Mouse (Mus musculus) thymus, adult 2 months (tissue): Measurements from ENCODE around the gene Cfap298. TPM values are rescaled to one million over a fixed set of nuclear protein-coding genes. Genes with fewer than 3 reads are reported as not detected.
A peak's percentile ranks its signal among the peaks of the same experiment; 100 is the strongest.

ENCODE experiments used
- DNase-seq: peaks from one replicate; pipeline ENCODE4 v3.0.0; 2021
- H3K27ac ChIP-seq: fragments of 200-500 bp; 2 replicates; pipeline ENCODE4 v1.5.1; 2012; ENCODE audit warnings: low read length, control low read depth; ENCODE audit not compliant: control insufficient read depth, insufficient read depth
- H3K27me3 ChIP-seq: fragments of 200-500 bp; 2 replicates; pipeline ENCODE4 v1.6.1; 2012; ENCODE audit warnings: mild to moderate bottlenecking, low read length, moderate library complexity, mixed read lengths; ENCODE audit not compliant: control insufficient read depth, insufficient read depth
- H3K36me3 ChIP-seq: fragments of 200-500 bp; 2 replicates; pipeline ENCODE4 v1.6.1; 2012; ENCODE audit warnings: mild to moderate bottlenecking, low read length, moderate library complexity; ENCODE audit not compliant: control insufficient read depth, insufficient read depth
- H3K4me1 ChIP-seq: fragments of 200-500 bp; replicated peaks from 2 replicates; pipeline ENCODE4 v1.6.1; 2012; ENCODE audit warnings: low read length; ENCODE audit not compliant: control insufficient read depth, insufficient read depth
- H3K4me3 ChIP-seq: fragments of 200-500 bp; 2 replicates; pipeline ENCODE4 v1.5.1; 2012; ENCODE audit warnings: mild to moderate bottlenecking, low read length, control low read depth, moderate library complexity; ENCODE audit not compliant: control insufficient read depth, insufficient read depth
- CTCF ChIP-seq: fragments of 200-500 bp; IDR thresholded peaks from 2 replicates; pipeline ENCODE4 v1.5.1; 2012; ENCODE audit warnings: mild to moderate bottlenecking, control low read depth, low read length, moderate library complexity, borderline replicate concordance; ENCODE audit not compliant: control insufficient read depth, poor library complexity, insufficient read depth; ENCODE audit errors: extremely low read depth
- POLR2A ChIP-seq: fragments of 200-500 bp; IDR thresholded peaks from 2 replicates; pipeline ENCODE4 v1.6.1; 2012; ENCODE audit warnings: mild to moderate bottlenecking, low read length, control low read depth, moderate library complexity; ENCODE audit not compliant: control insufficient read depth, poor library complexity, insufficient read depth; ENCODE audit errors: extremely low read depth
- WGBS: fragments of 180-500 bp; shearing (Covaris S2); methylation state at CpG from one replicate; pipeline ENCODE4 v1.1.7; 2018; 5-methylcytosine and 5-hydroxymethylcytosine counted together
- polyA plus RNA-seq: library from polyadenylated mRNA; depleted of rRNA; stranded (reverse); fragments of >200 nt; gene quantifications from 2 replicates; pipeline ENCODE4 v1.2.3, GENCODE M21; 2012

Cfap298 gene
- polyA plus RNA-seq, 1 experiment: 20.7 TPM

DNA sequence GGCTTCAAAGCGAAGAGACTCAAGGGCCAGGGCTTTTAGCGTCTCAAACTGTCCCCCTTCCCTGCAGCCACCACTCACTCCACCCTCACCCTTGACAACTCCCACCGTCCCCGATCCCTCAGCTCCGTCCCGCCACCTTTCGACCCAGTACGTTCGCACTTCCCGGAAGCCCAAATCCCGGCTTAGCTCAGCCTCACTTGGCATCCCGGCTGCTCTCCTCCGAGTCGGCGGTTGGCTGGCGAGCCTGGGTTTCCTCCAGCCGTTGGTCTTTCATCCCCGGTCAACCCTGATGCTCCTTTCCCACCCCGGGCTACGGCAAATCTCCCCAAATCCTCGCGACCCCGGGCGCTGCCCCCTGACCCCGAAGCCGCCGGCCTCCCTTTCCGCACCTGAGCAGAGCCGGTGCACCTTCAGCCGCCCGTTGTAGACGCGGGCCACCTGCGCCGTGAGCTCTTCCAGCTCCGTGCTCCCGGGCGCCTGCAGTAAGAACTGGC is 674 bp downstream of the Cfap298 start:
- DNase-seq: no peak
- Histone ChIP-seq H3K27me3 (no peaks in the 10 kb centered on the region), H3K4me3 (peak overlapping the region; percentile 96), H3K27ac (peak overlapping the region; percentile 36; the same call in 1 of the 2 replicates), H3K36me3 (peaks cover 6% of the 10 kb centered on the region), H3K4me1 (peaks cover 4% of the 10 kb centered on the region; the same call in 1 of the 2 replicates)
- TF ChIP-seq POLR2A (no peak), CTCF (no peak)
- under 1% methylated on average over 38 of the region's 38 CpGs for WGBS

DNA sequence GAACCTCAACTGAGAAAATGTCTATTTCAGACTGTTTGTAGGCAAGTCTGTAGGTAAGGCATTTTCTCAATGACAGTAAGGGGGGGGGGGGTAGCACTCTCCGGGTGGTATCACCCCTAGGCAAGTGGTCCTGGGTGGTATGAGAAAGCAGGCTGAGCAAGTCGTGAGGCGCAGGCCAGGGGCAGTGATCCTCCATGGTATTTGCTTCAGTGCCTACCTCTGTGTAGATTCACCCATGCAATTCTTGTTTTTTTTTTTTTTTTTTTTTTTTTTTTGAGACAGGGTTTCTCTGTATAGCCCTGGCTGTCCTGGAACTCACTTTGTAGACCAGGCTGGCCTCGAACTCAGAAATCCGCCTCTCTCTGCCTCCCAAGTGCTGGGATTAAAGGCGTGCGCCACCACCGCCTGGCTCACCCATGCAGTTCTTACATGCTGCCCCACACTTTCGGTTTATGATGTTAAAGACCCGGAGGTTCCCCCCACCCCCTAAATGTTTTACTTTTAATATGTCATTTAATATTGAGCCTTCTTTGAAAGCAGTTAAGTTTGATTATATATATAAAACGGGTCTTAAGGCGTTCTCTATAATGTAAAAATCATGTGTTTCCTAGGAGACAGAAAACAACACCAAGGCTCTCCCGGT is 1.3 kb downstream of the Cfap298 start:
- H3K27me3 ChIP-seq: no peaks in the 10 kb centered on the region
- DNase-seq: no peak
- peaks cover 4% of the 10 kb centered on the region; the same call in 1 of the 2 replicates for H3K4me1 ChIP-seq
- WGBS: 33% methylated on average over 13 of the region's 13 CpGs
- H3K36me3 ChIP-seq: peaks cover 5% of the 10 kb centered on the region
- H3K4me3 ChIP-seq: peak overlapping the region; percentile 96
- H3K27ac ChIP-seq: no peak overlapping the region
- TF ChIP-seq POLR2A (no peak), CTCF (no peak)

DNA sequence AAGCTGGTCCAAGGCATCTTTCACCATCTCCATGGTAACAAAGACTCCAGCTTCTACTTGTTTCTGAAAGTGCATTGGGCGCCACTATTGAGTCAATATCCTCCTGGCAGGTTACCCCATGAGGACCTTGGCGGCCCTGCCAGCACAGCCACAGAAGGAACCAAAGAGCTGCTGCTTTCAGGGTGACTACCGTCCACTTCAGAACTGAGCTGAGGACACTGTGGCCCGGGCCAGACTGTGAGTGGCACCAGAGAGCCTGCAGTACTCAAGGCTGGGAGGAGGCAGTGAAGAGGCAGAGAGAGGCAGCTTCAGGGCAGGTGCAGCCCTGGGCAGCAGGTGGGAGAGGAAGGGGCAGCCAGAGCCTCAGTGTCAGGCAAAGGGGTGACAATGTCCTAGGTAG is 7.5 kb downstream of the Cfap298 start:
- no peak for DNase-seq
- H3K27ac ChIP-seq: no peak overlapping the region
- H3K4me3 ChIP-seq: no peak overlapping the region
- no peaks in the 10 kb centered on the region for H3K36me3 ChIP-seq
- no peaks in the 10 kb centered on the region for H3K27me3 ChIP-seq
- 97% methylated on average over 4 of the region's 4 CpGs for WGBS
- TF ChIP-seq CTCF: no peak
- TF ChIP-seq POLR2A: no peak
- no peaks in the 10 kb centered on the region for H3K4me1 ChIP-seq

DNA sequence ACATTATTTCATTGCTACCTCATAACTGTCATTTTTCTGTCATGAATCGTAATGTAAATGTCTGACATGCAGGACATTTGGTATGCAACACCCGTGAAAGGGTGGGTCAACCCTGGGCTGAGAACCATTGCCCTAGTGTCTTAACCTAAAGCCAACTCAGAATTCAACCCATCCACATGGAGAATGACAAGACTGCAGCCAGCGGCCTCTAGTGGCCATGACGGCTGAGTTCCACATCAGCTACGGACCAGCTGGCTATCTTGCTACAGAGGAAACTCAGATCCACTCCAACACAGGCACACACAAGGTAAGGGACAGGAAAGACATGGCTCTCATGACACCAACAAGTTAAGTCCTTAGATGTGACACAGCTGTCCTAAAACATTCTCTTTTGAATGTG is 9.5 kb downstream of the Cfap298 start:
- Histone ChIP-seq H3K27me3 (no peaks in the 10 kb centered on the region), H3K36me3 (no peaks in the 10 kb centered on the region), H3K27ac (no peak overlapping the region), H3K4me1 (no peaks in the 10 kb centered on the region), H3K4me3 (no peak overlapping the region)
- WGBS: 42% methylated on average over 5 of the region's 5 CpGs
- peak; percentile 43 for DNase-seq
- TF ChIP-seq POLR2A (no peak), CTCF (peak; percentile 53; the same call in 1 of the 2 replicates)

DNA sequence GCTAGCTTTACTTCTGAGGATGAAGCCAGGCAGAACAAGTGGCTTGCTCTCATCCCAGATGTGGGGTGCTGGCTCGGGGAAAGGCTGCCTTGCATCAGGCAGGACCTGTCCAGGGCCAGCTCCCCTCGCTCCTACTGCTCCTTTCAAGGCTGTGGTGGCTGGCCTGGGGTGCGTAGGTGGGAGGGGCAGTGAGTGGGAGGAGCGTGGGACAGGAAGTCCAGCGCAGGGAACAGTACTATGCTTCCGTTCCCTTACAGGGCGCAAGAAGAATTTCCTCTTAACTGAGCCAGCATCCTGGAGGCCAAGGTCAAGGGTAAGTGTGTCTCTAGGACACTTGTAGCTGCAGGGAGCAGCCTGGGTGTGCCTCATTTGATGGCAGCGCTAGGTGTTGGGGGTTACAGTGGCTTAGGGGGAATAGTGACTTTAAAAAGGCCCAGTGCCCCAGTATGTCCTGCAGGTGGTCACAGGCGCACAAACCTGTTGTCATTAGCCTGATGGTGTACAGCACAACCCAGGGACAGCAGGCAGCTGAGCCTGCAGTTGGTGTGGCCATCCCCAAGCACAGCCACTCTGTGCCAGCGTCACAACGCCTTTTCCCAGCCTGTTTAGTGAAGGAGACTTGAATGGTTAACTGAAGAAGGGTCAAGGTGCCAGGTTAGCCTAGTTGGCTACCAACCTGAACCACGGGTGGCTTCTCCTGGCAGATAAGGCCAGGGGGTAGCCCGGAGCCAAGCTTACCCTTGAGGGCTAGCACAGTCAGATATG is 10.1 kb downstream of the Cfap298 start:
- H3K4me3 ChIP-seq: no peak overlapping the region
- DNase-seq: no peak
- TF ChIP-seq CTCF (no peak), POLR2A (no peak)
- H3K27me3 ChIP-seq: no peaks in the 10 kb centered on the region
- no peak overlapping the region for H3K27ac ChIP-seq
- H3K4me1 ChIP-seq: no peaks in the 10 kb centered on the region
- WGBS: 94% methylated on average over 13 of the region's 13 CpGs
- H3K36me3 ChIP-seq: no peaks in the 10 kb centered on the region

DNA sequence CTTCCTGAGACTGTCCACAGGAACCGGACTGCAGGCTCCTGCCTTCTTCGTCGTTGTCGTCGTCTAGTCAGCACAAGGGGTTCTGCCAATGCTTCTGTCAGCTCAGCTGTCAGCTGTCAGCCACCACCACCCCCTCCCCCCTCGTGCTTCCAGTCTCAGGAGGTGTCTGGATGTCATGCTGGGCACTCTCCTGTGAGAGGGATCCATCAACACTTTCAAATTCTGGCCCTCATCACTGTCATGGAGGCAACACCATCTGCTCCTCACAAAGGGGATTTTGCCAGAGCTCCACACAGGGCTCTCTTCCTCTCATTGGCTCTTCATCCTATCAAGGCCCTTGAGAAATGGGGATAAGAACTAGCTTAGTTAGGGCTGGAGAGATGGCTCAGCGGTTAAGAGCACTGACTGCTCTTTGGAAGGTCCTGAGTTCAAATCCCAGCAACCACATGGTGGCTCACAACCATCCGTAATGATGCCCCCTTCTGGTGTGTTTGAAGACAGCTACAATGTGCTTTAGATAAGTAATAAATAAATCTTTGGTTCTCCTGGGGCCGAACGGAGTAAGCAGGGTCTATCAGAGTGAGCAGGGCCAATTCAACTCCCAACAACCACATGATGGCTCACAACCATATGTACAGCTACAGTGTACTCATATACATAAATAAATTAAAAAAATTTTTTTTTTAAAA is 13.3 kb downstream of the Cfap298 start:
- no peak for DNase-seq
- TF ChIP-seq CTCF (no peak), POLR2A (no peak)
- WGBS: 73% methylated on average over 10 of the region's 10 CpGs

More for the DNA sequence above, 13.3 kb downstream of the Cfap298 start:
- Histone ChIP-seq H3K4me1 (no peaks in the 10 kb centered on the region), H3K27me3 (no peaks in the 10 kb centered on the region), H3K36me3 (no peaks in the 10 kb centered on the region), H3K27ac (no peak overlapping the region), H3K4me3 (no peak overlapping the region)
